Comparison of ENCODE assay signal across 9 mouse cellular contexts in the genomic region with DNA sequence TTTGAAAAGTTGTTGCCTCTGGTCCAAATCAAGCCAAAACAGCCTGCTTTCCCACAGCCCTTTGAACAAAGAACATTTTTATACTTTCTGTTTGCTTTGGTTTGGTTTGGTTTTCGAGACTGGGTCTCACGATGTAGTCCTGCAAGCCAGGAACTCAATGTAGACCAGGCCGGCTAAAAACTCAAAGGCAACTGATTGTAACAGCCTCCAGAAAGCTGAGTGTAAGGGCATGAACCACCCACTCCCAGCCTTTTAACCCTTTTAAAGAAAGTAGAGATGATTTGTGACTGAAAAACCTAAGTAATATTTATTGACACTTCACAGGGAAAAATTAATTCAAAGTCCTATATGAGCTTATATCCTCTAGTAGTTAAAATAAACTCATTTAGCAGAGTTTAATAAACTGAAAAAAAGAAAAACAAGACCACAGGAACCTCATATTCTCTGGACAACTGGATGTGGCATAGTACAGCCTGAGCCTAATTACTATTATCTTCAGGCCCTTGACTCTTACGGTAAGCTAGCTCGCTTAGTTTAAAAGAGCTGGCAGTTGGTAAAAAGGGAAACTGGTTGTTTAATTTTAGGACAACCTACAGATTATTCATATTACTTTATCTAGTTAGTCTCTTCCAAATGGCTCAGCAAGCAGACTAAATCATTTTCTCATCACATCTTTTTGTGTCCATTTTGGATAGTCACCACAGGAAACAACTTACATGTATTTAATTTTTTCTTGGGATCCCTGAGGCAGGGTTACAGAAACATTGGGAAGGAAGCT. TPM values are rescaled to one million over a fixed set of nuclear protein-coding genes. Genes with fewer than 3 reads are reported as not detected.
A peak's percentile ranks its signal among the peaks of the same experiment; 100 is the strongest.
DNase-seq lines count a peak whose midpoint lies in the region; ATAC-seq and TF ChIP-seq lines count a peak whose summit lies in the region.
"Had no signal": no experiment of that assay in that cellular context is flagged by ENCODE, and none has a peak within 500 bp of the region (broad histone marks: within the 10 kb centered on the region; RNA-seq: fewer than 3 reads in every experiment).

No protein-coding gene starts in this region.

- no peaks in the 10 kb centered on the region for H3K9me3 ChIP-seq in hindbrain, embryonic 13.5 days
- no peaks in the 10 kb centered on the region for H3K9me3 ChIP-seq in hindbrain, embryonic 14.5 days (ENCODE audit: control insufficient read depth, low read length)
- no peaks in the 10 kb centered on the region for H3K9me3 ChIP-seq in forebrain, embryonic 15.5 days
- no peaks in the 10 kb centered on the region for H3K9me3 ChIP-seq in stomach, embryonic 15.5 days

- no peaks in the 10 kb centered on the region for H3K27me3 ChIP-seq in hindbrain, embryonic 13.5 days
- no peaks in the 10 kb centered on the region for H3K27me3 ChIP-seq in hindbrain, embryonic 14.5 days (ENCODE audit: control insufficient read depth, insufficient read depth, low read length)
- no peaks in the 10 kb centered on the region for H3K27me3 ChIP-seq in thymus, adult 2 months (ENCODE audit: control insufficient read depth, insufficient read depth, low read length)
- H3K27me3 ChIP-seq in forebrain, embryonic 15.5 days: no peaks in the 10 kb centered on the region
- no peaks in the 10 kb centered on the region for H3K27me3 ChIP-seq in stomach, embryonic 15.5 days (replicated peaks)

- no peak for TF ChIP-seq CTCF in thymus, adult 2 months (IDR thresholded peaks at IDR 0.05; ENCODE audit: borderline replicate concordance, control insufficient read depth, extremely low read depth, insufficient read depth, low read length, poor library complexity)

- no peak overlapping the region for H3K27ac ChIP-seq in hindbrain, embryonic 13.5 days
- H3K27ac ChIP-seq in hindbrain, embryonic 14.5 days: no peak overlapping the region
- peak overlapping the region; percentile 54; the same call in 1 of the 2 replicates for H3K27ac ChIP-seq in thymus, adult 2 months (ENCODE audit: control insufficient read depth, insufficient read depth, low read length)
- H3K27ac ChIP-seq in forebrain, embryonic 15.5 days (replicated peaks): no peak overlapping the region
- no peak overlapping the region; the same call in 1 of the 2 replicates for H3K27ac ChIP-seq in stomach, embryonic 15.5 days

- H3K4me2 ChIP-seq in hindbrain, embryonic 13.5 days: peak overlapping the region; percentile 28
- no peak overlapping the region for H3K4me2 ChIP-seq in hindbrain, embryonic 14.5 days (replicated peaks)
- H3K4me2 ChIP-seq in forebrain, embryonic 15.5 days (replicated peaks): peak overlapping the region; percentile 1; the same call in 1 of the 2 replicates
- H3K4me2 ChIP-seq in stomach, embryonic 15.5 days: peak overlapping the region; percentile 34

- no peak overlapping the region for H3K4me3 ChIP-seq in hindbrain, embryonic 13.5 days
- no peak overlapping the region for H3K4me3 ChIP-seq in hindbrain, embryonic 14.5 days (replicated peaks; ENCODE audit: low read length)
- no peak overlapping the region for H3K4me3 ChIP-seq in thymus, adult 2 months (ENCODE audit: control insufficient read depth, insufficient read depth, low read length)
- H3K4me3 ChIP-seq in forebrain, embryonic 15.5 days: no peak overlapping the region
- no peak overlapping the region for H3K4me3 ChIP-seq in stomach, embryonic 15.5 days (replicated peaks)

- peaks cover 10% of the 10 kb centered on the region for H3K4me1 ChIP-seq in hindbrain, embryonic 13.5 days (replicated peaks)
- no peaks in the 10 kb centered on the region for H3K4me1 ChIP-seq in hindbrain, embryonic 14.5 days (replicated peaks; ENCODE audit: control insufficient read depth, insufficient read depth, low read length)
- peaks cover 13% of the 10 kb centered on the region for H3K4me1 ChIP-seq in thymus, adult 2 months (replicated peaks; ENCODE audit: control insufficient read depth, insufficient read depth, low read length)
- peaks cover 13% of the 10 kb centered on the region for H3K4me1 ChIP-seq in forebrain, embryonic 15.5 days
- H3K4me1 ChIP-seq in stomach, embryonic 15.5 days: peaks cover 5% of the 10 kb centered on the region; the same call in 1 of the 2 replicates

- no peaks in the 10 kb centered on the region for H3K36me3 ChIP-seq in hindbrain, embryonic 13.5 days
- H3K36me3 ChIP-seq in hindbrain, embryonic 14.5 days (replicated peaks; ENCODE audit: control insufficient read depth, insufficient read depth): no peaks in the 10 kb centered on the region
- no peaks in the 10 kb centered on the region for H3K36me3 ChIP-seq in thymus, adult 2 months (ENCODE audit: control insufficient read depth, insufficient read depth, low read length)
- H3K36me3 ChIP-seq in forebrain, embryonic 15.5 days: no peaks in the 10 kb centered on the region
- H3K36me3 ChIP-seq in stomach, embryonic 15.5 days: no peaks in the 10 kb centered on the region

- H3K9ac ChIP-seq in hindbrain, embryonic 13.5 days: no peak overlapping the region
- H3K9ac ChIP-seq in hindbrain, embryonic 14.5 days: no peak overlapping the region
- no peak overlapping the region for H3K9ac ChIP-seq in forebrain, embryonic 15.5 days (replicated peaks)
- no peak overlapping the region for H3K9ac ChIP-seq in stomach, embryonic 15.5 days

- no peak for TF ChIP-seq POLR2A in thymus, adult 2 months (IDR thresholded peaks at IDR 0.05; ENCODE audit: control insufficient read depth, extremely low read depth, insufficient read depth, low read length, poor library complexity)

- no peak for ATAC-seq in hindbrain, embryonic 13.5 days (ENCODE audit: low FRiP score)
- no peak for ATAC-seq in hindbrain, embryonic 14.5 days (ENCODE audit: low FRiP score)
- no peak for ATAC-seq in forebrain, embryonic 15.5 days (replicated peaks)
- no peak for ATAC-seq in stomach, embryonic 15.5 days (ENCODE audit: insufficient read depth, low FRiP score, low read depth)

- WGBS in hindbrain, embryonic 13.5 days: 82% methylated on average over 5 of the region's 5 CpGs
- WGBS in hindbrain, embryonic 14.5 days: 83% methylated on average over 5 of the region's 5 CpGs
- WGBS in thymus, adult 2 months: 32% methylated on average over 5 of the region's 5 CpGs
- WGBS in forebrain, embryonic 15.5 days: 73% methylated on average over 5 of the region's 5 CpGs
- WGBS in stomach, embryonic 15.5 days: 52% methylated on average over 5 of the region's 5 CpGs

- no peak for DNase-seq in hindbrain, embryonic 14.5 days (ENCODE audit: low spot score)
- no peak for DNase-seq in thymus, adult 2 months
- no peak for DNase-seq in thymus, postnatal 10 days (ENCODE audit: low spot score in 2 of 2)
- DNase-seq in right cerebral cortex, postnatal 10 days (ENCODE audit: low spot score in 2 of 2): no peak
- no peak for DNase-seq in gastrocnemius, postnatal 25 days
- DNase-seq: cerebellum, adult 8-10 months had no signal

RNA-seq across cellular contexts. Expression of a gene that starts 2.2 kb away (rescaled TPM):
- 0.88 and 1.1 TPM in 2 replicates for polyA plus RNA-seq in hindbrain, embryonic 13.5 days (2015; fragmentation: Nextera tagmentation; extraction: Ambion mirVana)
- 0.69 and 0.95 TPM in 2 replicates for polyA plus RNA-seq in hindbrain, embryonic 14.5 days (2014; fragmentation: Nextera tagmentation; extraction: Ambion mirVana)
- 9.8 and 14.4 TPM in 2 replicates for polyA plus RNA-seq in thymus, adult 2 months (2012; rRNA removed)
- 1.1 and 1.3 TPM in 2 replicates for polyA plus RNA-seq in forebrain, embryonic 15.5 days (2015; fragmentation: Nextera tagmentation; extraction: Ambion mirVana)
- polyA plus RNA-seq in stomach, embryonic 15.5 days (2015; fragmentation: Nextera tagmentation; extraction: Ambion mirVana): 1.7 and 2.1 TPM in 2 replicates
- under 1 TPM; 0.23 to 0.40 TPM for total RNA-seq in gastrocnemius, postnatal 25 days (2021)
